Mouse (Mus musculus): ENCODE measurements around the gene Smarcd3.

Gene Smarcd3

DNA sequence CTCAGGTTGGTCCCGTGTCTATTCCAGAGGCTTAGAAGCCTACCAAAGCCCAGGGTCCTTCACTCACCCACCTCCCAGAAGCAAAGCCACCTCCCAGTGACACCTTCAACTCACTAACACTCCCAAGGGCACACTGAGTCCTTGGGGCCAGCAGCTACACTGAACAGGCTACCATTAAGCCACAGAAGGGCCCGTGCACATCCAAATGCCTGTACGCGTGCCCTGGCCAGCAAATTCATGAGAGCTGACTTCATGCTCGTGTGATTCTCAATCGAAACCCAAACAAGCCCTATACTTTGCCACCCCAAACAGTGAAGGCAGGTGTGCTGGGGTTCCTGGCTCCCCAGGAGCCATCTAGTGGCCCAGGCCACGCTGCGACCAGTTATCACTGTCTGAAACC is 3.6 kb downstream of the Smarcd3 start:
- 87% methylated on average over 8 of the region's 8 CpGs for WGBS

DNA sequence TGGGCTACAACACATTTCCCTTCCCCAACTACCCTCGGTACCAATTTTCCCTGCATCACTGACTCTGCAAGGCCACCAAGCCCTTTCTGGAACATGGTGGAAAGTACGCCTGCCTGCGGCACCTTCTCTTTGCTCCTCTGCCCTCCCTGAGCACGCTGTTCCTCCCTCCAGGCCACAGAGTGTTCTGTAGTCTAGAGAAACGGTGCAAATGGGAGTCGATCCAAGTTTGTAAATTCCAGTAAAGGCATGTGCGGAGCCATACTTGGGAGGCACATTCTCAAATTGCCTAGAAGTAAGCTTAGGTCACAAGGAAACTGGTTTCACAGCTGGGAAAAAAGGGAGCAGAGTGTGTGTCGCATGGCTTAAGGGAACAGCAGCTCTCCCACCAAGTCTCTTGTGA is 4.1 kb downstream of the Smarcd3 start:
- WGBS: 66% methylated on average over 8 of the region's 8 CpGs

DNA sequence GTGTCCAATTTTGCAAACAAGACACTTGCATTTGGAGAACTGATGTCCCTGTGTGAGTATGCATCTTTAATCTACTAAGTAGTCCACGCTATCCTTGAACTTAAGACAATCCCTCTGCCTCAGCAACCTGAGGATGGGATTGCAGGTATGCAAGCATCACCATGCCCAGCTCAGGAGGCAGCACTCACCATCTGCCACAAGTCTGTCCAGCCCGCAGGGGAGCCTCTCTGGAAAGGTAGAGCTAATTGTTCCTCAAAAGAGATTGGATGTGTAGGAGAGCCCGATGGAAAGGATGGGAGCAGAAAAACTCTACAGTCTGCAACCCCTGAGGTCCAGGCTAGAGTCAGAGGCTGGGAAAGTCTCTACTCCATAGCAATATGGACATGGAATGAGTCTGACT is 5.3 kb downstream of the Smarcd3 start:
- 91% methylated on average over 3 of the region's 3 CpGs for WGBS

DNA sequence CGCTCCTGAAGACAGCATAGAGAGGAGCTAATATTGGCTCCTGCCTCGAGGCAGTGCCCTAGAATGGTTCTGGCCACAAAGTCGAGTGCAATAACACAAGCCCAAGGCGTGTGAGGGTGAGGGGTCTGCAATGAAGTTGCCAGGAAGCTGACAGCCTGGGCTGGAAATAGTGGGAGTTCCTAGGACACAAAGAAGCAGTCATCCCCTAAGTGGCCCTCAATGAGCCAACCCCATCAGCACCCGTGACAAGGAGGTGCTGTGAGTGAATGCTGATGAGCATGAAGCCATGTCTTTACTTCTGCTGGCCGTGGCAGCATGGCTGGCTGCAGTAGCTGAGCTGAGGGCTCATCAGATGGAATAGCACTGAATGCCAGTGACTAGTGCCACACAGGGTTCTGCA is 9.1 kb downstream of the Smarcd3 start:
- WGBS: 63% methylated on average over 6 of the region's 6 CpGs

DNA sequence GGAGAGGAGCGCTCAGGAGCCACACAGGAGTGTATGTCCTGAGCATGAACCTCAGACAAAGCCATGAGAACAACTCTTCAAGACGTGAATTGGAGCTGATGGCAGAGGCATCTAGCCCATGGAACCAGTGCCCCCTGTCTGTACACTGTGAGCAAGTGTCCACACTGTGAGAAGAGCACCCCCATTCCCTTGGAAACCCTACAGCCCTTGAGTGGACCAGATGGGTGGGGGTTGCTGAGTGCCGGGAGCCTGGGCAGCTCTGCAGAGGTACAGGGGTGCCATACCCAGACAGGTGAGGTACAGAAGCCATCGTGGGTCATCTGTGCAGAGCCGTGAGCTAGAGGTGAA is 11.9 kb downstream of the Smarcd3 start:
- 74% methylated on average over 5 of the region's 5 CpGs for WGBS

DNA sequence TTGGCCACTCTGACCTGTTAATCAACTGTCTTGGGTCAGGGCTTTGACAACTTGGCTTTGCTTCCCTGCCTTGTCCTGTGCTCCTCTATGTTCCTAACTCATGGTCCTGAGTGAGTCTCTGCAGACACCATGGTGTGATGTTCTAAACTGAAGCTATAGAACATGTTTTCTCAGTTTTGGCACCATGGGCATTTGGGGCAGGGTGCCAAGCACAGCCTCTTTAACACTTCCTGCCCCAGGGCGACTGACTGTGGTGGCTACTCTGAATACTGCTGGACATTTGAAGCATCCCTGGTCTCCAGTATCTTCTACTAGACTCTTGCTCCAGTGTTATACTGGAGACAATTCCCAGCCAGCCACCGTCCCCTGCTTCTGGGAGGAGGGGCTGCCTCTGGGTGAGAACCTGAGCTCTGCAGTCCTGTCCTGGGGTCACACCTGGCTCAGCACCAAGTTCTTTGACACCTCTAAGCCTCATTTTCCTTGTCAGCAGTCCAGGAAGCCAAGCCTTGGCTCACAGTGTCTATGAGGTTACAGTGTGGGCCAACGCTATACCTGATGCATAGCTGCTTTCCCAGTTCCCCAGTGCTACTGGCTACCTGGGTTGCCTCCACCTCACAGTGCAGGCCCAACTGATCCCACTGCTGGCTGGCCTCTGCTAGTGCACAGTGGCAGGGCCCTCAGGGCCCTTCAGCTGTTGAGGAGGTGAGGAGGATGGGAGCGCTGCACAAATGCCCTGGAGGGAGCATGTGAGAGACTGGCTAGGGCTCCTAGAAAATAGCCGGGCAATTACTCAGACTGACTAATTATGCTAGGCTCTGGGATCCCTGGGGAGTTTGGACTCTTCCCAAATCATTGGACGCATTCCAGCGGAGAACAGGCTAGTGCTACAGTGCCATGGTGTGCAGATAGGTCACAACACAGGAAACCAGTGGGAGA is 12.6 kb downstream of the Smarcd3 start:
- WGBS: 44% methylated on average over 7 of the region's 7 CpGs

DNA sequence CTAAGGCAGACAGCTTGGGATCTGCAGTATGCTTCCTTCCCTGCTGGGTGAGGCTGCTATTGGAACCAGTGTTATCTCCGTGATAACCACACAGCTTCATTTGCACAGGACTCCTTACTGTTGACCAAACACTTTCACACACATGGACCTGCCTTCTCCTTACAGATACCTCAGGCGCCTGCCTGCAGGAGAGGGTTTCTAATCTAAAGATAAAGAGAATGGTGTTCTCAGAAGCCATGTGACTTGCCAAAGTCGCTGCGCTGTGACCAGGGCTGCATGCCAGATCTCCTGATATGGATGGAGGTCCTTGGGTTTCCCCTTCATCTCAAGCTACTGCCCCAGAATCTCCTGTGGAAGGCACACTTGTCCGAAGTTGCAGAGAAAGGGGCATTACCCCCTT is 14.8 kb downstream of the Smarcd3 start:
- 74% methylated on average over 5 of the region's 5 CpGs for WGBS

DNA sequence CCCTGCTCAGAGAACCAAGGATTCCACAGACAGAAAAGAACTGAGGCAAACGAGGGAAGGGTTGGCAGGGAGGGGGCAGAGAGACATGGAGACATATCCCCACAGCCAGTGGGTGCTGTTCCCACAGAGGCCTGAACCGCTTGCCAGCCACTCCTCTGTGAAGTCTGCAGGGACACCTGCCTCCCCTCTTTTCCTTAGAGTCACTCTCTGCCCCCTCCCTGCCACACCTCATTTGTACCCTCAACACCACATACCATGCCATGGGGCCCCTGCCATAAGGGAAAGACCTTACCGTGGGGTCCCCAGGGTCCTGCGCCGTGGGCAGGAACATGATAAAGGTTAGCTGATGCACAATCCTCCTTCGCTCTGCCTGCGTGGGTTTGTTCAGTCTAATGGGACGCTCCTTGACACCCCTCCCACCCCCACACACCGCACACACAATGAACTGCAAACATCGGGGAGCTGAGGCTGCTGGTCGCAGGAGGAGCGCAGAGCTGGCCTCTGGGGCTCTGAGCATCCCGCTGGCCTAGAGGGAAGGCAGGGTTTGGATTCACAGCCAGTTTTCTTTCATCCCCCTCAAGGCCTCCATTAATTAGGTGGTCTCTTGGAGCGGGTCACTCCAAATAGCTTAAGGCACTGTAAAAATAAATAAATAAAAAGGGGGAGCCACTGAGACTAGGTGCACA is 18.1 kb downstream of the Smarcd3 start:
- WGBS: 35% methylated on average over 14 of the region's 14 CpGs

DNA sequence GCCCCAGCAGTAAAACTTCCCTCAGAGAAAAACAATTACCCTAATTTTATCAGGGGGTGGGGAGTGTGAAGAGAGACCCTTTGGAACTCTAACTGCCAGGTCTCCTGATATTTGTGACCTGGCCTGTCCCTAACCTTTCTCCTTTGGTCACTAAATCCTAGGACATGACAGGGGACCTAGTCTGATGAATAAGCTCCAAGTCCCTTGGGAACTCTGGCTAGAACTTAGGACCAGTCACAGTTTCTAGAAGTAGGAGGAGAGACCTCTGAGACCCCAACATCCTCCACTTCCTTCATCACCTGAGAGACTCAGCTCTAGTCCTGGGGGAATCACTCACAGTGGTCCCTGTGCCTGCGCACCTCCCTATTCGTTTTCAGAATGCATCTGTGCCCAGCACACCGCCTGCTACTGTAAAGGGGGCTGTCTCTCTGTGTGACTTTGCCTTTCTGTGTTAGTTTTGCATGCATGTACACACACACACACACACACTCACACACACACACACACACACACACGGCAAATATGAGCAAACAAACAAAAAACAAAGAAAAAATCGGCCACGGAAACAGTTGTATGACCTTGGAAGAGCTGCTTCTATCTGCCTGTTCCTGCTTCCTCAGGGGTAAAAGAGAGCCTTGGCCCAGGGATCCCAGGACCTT is 18.8 kb downstream of the Smarcd3 start:
- 18% methylated on average over 6 of the region's 6 CpGs for WGBS

DNA sequence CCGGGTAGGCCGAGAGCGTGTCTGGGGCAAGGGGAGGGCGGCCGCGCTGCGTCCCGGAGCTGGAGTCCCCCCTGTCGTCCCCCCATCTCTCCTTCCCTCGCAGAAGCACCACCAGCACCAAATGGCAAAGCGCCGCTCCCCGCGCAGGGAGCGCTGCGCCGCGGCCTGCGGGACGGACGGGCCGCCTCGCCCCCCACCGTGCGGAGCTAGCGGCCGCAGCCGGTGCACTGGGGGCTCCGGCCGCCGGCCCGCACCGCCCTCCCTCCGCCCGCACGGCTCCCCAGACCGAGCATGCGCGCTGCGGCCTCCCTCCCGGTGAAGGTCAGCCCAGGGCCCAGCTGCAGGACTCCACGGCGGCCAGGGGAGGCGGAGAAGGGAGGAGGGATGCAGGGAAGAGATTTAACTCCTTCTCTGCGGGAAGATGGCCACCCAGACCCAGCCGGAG is 19.5 kb downstream of the Smarcd3 start:
- WGBS: 2% methylated on average over 37 of the region's 46 CpGs

DNA sequence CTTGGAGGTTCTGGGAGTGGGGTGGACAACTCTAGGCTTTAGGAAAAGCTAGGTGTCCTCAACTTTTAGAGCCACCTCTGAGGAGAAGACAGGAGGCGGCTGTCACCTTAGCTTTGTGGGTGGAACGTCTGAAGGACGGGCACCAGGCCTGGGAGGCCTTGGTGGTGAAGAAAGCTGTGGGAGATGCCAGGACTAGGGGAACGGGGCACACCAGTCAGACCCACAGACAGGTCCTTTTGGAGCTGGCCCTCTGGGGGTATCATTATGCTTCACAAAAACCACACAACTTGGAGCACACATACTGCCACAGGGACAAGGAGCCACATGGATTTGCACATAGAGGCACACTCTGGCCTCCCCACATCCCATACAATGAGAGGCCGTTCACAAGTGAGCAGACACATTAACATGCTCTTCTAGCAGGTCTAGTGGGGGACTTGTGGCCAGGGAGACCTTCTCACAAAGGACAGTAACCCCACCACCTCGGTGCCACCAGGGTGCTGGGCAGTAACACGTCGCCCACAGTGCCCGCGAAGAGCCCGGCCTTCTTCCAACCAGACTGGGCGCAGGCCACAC is 20.0 kb downstream of the Smarcd3 start:
- WGBS: 15% methylated on average over 12 of the region's 12 CpGs

DNA sequence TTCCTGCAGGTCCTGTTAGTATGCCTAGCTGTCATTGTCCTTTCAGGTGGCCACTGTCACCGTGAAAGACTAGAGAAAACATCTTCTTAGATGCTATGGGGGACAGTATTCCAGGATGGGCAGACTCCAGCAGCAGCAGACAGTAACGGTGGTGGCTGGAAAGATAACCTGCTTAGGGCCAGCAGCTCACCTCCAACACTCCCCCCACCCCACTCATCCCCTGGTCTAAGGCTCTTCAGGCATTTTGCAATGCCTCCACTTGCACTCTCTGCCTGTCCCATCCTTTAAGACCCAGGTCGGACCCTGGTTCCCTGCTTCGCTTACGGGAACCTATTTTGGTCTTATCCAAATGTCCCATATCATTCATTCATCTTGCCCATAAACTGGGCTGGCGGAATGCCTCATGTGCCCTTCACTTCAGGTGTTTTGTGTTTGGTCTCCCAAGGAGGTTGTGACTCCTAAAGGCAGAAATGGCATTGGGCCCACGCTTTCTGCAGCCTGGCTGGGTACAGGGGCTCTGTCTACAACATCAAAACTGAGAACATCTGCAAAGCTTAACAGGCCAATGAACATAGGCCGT is 20.7 kb downstream of the Smarcd3 start:
- WGBS: 82% methylated on average over 8 of the region's 8 CpGs

DNA sequence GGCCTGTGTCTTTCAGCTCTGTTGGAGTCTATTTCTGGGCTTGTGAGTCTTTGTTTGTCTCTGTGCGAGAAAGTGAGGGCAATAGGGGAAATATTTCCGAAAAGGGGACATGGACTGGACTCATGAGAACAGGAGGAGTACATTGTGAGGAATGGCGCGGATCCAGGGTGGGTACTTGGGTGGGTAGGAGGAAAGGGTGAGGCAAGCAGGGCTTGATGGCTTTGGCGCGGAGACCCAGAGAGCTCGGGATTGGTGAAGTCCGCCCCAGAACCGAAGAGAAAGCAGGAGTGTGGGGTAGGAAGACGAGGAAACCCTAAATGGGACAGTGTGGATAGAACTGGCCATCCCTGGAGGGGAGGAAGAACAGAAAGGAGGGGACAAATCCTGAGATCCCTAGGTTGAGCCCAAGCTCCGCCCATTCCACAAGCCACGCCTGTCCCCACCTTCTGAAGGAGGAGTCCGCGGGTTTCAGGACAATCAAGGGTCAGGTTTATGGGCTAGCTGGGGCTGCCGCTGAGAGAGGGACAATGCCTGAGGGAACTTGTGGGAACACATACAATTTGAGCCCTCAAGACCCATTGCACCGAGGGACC is 21.4 kb downstream of the Smarcd3 start:
- WGBS: 11% methylated on average over 16 of the region's 16 CpGs

DNA sequence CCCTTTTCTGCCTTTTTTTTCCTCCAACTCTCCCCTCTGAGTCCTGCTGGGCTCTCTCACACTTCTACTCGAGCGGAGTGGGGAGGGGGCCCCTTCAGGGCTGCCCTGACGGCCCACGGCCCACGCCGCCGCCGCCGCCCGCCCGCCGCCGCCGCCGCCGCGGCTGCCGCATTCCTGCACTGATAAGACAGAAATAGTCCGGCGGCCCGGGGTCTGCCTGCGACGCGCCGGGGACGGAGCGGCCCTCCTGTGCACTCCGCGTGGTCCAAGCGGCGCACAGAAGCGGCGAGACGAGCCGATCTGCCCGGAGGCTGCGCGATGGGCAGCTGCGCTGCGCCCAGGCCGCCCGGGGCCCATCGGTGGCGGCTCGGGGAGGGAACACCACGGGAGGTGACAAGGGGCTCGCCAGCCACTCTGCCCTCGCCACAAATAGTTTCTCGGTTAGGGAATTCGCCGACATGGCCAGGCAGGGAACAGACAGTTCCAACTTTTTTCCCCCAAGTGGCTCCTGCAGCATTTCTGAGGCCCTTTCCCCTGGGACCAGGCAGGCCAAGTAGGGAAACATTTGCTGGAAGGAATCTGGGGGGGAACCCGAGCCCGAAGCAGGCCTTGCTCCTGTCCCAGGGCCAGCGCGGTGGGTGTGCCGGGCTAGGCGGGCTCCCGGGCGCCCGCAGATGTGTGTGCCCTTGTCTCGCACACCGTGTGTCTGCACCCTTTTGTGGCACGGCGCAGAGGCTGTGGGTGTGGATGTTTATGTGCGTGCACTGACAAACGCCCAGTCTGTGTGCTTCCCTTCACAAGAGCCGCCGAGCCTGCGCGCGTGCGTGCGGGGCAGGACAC is 22.1 kb downstream of the Smarcd3 start:
- WGBS: under 1% methylated on average over 73 of the region's 73 CpGs

DNA sequence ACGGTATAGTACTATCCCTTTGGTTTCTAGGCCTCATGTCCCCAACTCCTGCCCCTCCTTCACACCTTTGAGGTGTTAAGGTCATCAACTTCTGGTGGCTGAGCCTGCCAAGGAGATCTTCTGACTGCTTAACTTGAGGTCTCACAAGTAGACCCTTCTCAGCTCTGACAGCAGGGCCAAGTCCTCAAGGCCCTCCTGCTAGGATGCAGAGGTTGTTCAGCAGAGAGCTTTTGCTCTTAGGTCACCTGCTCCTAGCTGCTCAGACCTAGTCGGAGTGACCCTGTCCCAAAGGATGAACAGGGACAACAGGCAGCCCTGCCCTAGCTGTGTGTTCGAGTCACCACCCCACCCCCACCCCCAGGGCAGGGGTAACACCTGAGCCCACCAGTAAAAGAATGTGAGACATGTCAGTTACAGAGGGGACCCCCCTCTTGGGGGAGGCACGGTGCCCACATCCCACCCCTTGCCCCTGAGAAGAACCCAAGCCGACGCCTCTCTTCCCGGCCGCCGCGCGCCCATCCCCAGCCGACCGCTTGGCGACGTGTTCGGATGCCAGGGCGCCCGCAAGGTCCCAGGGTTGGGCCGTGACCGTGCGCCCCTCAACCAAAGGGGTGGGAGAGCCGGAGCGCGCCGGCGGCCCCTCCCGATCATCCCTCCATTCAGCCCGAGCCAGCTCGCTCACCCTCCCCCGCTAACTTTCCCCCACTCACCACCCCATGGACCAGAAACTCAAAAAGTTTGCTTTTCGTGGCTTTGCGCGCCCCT is 23.0 kb downstream of the Smarcd3 start:
- 6% methylated on average over 33 of the region's 33 CpGs for whole genome bisulfite sequencing

DNA sequence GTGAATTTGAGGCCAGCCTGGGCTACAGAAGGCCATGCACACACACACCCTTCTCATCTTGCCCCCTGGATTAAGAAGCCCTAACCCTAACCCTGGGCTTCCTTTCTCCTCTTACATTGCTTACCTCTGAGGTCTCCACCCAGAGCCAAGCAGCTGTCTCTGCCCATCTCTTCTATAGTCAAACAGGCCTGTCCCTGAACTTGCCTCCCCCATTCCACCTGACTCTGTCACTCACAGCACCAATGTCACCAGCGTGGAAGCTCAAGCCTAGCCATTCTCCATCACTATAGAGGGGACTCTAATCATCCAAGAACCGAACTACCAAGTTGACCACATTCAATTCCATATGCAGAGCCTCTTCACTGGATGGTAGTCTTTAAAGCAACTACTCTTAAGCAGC is 24.0 kb downstream of the Smarcd3 start:
- WGBS: 86% methylated on average over 2 of the region's 2 CpGs

DNA sequence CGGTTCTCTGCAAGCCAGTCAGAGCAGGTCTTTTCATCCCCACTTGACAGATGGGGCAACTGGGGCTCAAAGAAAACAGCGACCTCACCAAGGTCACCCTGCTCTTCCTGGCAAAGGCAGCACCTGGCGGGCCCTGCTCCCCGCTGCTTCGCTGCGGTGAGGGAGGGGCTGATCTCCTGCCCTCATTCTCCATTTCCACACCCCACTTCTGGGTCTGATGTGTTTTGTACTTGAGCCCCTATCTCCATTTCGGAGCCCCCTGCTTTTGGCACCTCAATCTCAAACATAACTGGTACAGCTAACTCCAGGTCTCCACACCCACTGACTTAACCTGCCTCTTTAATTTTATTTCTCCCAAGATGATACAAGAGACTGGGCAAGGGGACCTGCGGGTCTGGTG is 25.1 kb downstream of the Smarcd3 start:
- 24% methylated on average over 8 of the region's 8 CpGs for WGBS

DNA sequence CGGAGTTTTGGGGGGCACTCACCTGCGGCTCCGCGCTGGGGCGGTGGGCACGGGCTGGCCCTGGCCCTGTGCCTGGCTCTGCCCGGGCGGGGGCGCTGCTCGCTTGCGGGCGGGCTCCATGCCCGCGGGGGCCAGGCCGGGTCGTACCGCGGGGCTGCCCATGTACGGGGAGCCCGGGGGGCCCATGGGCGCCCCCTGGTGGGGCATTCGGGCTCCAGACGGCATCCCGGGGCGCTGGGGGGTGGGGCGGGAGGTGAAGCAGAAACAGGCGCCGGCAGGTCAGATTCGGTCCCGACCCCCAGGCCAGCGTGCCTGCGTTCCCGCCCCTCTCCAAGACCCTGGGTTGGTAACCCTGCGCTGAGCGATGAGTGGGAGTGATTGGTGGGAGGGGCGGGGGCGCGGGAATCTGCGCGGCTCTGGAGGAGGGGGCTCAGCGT is 25.6 kb downstream of the Smarcd3 start:
- WGBS: 2% methylated on average over 41 of the region's 41 CpGs

DNA sequence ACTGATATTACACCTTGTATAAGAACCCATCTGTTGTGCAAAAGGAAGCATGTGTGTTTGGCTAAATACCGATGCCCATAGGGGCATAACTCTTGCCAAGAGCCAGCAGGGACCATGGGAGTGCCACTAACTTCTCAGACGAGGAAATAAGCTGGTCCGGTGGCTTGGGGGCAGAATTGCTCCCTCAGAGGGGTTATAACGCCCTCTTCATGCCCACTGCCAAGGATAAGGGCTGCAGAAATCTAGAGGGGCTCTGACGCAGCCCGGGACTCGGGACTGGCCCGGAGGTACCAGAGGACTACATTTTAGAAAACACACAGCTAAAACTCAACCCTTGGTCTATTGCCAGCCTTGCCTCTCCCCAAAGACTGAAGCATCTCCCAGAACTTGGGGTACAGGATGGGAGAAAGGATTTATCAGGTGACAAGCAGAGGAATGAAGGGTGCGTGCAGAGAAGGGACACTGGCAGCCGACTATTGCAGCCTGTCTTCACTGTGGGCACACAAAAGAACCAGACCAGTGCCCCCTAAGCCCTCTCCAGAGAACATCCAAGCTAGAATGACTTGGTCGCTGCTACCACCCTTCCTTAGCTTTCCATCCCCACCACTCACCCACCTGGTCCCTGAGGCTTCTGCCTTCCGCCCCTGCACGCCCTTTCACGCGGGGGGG is 26.2 kb downstream of the Smarcd3 start:
- WGBS: 8% methylated on average over 15 of the region's 15 CpGs

All from cerebral cortex, adult 2 months (tissue).